Mouse (Mus musculus): ENCODE measurements at regions not wholly inside any gene's neighbourhood (a gene's known extent, or its start where the extent isn't known, plus 50 kb on each side); places are given as distances from the start of the nearest gene placed in this dataset.

DNA sequence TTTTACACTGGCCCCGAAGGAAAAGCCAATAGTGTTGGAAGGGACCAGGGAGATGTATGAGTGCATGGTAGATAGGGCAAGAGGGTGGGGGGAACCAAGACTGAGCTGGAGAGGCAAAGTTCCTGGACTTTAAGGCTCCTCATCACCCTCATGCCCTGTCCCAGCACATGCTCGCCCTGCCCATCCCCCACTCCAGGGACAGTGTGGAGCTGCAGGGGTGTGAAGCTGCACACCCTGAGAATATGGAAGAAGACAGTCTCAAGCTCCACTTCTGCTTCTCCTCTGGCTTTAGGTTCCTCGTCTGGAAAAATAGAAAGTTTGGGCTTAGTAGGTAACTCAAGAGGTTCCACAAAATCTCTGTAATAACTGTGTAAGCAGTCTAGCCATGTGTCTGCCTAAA lies 215.8 kb downstream of the Ly86 start:
- no peak for ATAC-seq (ENCODE audit: poor library complexity, severe bottlenecking)

DNA sequence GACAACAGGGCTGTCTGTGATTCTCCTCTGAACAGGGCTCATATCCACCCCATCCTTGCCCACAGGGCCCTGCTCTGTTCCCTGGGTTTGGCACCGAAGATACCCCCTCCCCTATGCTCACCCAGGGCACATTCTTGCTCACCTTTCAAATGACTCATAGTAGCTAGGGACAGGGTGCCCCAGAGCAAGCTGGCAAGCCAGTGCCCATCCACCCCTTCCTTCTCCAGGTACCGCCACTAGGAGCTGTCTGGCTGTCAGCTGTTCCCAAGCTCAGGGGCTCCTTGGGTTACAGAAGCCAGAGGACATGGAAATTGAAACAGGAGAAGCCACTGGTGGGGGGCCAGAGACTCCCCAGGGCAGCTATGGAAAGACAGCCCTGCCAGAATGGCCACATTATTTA lies 216.4 kb downstream of the Ly86 start:
- no peak for ATAC-seq (ENCODE audit: poor library complexity, severe bottlenecking)

DNA sequence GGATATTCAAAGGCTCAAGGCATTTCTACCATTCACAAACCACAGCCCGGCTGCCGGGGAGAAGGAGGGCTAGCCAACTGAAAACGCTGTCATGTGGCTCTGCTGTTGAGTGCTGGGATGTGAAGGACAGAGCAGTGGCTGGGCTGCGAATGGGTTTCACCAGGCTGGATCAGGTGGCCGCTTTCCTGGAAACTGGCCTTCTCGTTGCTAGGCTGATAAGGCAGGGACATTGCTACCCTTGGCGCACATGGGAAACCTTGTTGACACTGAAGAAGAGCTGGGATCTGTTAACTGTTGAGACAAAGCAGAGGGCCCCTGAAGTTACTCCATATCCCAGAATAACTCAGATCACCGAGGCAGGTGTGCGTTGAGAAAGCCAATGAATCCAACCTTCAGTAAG lies 216.1 kb upstream of the Rreb1 start:
- ATAC-seq (ENCODE audit: poor library complexity, severe bottlenecking), result no peak

DNA sequence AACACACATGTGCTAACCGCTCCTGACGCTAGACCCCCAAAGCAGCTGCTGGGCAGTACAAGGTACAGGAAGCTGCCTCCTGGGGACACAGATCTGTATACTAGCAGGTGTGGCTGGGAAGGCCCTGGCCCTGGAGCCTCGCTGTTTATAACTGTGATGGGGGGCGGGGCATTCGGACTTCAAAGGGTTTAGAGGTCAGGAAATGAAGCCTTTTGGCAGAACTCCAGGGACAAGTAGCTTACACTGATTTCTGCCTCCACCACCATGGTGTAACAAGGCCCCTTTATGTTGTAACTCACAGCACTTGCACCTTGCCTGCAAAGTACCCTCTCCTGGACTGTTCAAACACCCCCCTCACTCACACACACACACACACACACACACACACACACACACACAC lies 215.5 kb upstream of the Rreb1 start:
- ATAC-seq (ENCODE audit: poor library complexity, severe bottlenecking), result no peak

DNA sequence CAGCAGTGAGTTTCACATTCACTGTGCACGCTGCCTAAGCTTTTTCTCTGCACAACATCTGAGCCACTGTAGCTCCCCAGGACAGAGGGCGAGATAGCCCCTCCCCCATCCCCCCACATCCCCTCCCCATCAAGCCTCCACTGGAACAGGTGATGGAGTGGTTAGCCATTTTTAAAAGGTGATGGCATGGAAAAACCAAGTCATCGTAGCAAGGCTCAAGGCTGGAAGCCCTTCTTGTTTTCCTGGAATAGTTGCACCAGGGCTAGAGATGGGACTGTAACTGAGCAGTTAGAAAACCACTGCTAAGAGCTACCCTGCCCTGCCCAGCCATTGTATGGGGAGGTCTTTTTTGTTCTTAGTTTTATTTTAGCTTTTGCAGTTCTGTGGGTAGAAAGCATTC lies 209.1 kb upstream of the Rreb1 start:
- ATAC-seq (ENCODE audit: poor library complexity, severe bottlenecking), result no peak

DNA sequence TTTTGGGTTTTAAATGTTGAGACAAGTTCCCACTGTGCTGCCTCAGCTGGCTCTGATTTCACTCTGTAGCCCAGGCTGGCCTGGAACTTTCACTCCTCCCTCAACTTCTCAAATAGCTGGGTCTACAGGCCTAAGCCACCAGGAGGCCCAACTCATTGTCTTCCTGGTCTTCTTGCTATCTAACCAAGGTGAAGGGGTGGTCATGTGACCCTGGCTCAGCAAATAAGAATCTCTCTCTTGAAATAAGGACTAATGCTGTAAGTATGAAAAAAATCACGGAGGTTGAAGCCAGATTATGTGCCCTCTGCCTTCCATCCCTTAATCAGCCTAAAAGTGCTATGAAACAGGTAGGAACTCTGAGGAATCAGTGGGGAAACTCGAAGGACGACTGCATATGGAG lies 208.7 kb upstream of the Rreb1 start:
- no peak for ATAC-seq (ENCODE audit: poor library complexity, severe bottlenecking)

DNA sequence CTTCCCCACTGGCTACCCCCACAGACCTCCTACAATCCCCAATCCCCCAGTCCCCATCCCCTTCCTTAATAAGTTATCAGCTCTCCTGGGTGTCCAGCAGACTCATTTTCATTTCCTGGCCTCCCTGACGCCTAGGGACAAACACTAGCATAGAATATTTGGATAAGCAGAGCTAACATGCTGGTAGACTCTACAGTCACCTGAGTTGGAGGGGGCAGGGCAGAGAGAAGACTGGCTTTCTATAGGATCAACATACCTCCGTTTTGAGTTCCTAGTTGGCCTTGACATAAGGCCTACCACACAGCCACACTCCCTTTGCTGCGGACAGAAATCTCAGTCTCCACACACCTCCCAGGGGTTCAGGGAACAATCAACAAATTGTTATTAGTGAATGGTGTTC lies 205.2 kb upstream of the Rreb1 start:
- no peak for ATAC-seq (ENCODE audit: poor library complexity, severe bottlenecking)

DNA sequence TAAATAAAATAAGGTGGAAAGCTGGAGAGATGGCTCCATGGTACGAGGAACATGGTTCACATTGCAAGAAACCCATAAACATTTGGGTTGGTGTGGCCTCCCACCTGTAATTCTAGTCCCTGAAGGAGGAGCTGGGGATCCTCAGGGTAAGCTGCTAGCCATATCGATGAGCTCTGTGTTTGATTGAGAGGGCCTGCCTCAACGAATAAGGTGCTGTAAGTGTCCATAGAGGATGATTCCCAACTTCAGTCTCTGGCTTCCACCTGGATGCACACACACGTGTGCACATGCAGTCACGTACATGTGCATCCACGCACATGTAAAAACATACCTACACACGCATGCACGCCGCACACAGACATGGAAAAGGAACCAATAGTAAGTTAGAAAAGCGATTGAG lies 199.0 kb upstream of the Rreb1 start:
- no peak for ATAC-seq (ENCODE audit: poor library complexity, severe bottlenecking)

DNA sequence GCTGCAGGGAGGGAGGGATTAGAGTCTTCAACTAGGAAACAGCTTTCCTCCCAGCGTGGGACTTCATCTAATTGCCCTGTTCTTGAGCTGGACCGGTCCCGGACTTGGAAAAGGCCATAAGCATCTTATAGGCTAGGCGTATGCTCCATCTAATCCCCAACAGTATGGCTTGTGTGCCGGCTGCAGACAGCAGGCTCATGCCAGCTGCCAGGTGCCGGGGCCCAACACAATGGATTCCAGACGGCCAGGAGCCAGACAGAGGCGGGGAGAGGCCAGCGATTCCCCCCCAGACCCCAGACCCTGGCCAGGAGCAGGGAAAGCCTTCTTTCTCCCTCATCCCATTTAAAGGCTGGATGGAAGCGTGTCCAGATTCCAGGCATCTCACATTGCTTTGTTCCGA lies 198.4 kb upstream of the Rreb1 start:
- ATAC-seq (ENCODE audit: poor library complexity, severe bottlenecking), result no peak

DNA sequence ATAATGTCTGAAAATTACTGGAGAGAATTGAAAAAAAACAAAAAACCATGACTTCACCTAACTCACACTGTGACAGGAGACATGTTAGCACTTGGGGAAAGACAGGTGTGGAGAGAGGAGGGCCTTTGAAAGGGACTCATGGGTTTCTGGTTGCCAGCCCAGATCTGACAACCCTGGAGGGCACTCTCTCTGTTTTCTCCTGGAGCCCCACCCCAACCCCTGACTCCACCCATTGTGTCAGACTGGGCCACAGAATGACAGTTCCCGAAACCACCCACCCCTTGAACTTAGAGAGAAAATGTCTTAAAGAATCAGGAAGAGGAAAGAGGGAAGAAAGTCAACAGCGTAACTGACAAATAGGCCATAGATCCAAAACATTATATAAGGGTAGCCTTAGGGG lies 197.4 kb upstream of the Rreb1 start:
- ATAC-seq (ENCODE audit: poor library complexity, severe bottlenecking), result peak; percentile 97

DNA sequence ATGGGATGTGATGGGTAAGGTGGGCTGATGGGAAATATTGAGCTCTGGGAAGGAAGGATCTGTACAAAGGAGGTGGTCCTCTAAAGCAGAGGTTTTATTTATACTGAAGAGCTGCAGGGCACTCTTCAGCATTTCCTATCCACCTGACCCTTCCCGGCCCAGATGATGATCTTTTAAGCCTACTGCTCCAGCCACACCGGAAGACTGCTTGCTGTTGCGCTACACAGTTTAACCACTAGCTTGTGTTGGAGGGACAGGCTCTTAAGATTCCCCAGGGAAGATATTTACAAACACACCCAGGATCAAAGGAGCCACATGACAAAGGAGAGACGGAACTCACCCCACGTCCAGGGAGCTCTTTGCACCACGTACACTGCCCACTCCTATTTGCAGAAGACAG lies 196.8 kb upstream of the Rreb1 start:
- peak; percentile 56; the same call in 1 of the 2 replicates for ATAC-seq (ENCODE audit: poor library complexity, severe bottlenecking)

DNA sequence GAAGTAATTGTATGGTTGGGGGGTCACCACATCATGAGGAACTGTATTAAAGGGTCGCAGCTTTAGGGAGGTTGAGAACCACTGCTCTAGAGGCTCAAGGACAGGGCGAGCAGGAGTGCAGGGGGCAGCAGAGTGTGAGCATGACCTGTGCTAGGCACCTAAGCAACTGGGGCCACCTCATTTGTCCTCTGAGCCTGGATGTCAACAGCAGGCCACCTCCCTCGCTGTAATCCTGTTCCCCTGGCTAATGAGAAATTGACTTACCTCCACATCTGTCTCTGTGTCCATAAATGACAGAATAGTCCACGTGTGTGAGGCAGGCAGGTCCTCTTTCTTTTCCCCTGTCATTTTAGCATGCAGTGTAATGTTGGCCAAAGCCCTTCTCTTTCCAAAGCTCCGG lies 192.7 kb upstream of the Rreb1 start:
- no peak for ATAC-seq (ENCODE audit: poor library complexity, severe bottlenecking)

DNA sequence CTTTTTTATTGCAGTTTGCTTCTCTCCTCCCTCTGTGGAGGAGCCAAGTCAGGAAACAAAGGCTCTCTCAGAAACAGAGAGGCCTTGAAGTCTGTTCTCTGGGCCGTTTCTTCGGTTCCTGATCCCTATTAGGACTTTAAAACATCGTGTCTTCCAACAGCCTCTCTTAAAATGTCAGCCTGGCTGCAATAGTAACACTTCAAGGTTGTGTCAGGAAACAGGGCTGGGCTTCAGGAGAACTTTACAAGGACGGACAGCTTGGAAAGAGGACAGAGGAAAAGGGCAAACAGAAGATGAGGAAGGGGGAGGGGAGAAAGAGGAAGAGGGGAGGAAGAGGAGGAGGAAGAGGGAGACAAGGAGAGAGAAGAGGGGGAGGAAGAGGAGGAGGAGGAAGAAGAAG lies 191.7 kb upstream of the Rreb1 start:
- no peak for ATAC-seq (ENCODE audit: poor library complexity, severe bottlenecking)

DNA sequence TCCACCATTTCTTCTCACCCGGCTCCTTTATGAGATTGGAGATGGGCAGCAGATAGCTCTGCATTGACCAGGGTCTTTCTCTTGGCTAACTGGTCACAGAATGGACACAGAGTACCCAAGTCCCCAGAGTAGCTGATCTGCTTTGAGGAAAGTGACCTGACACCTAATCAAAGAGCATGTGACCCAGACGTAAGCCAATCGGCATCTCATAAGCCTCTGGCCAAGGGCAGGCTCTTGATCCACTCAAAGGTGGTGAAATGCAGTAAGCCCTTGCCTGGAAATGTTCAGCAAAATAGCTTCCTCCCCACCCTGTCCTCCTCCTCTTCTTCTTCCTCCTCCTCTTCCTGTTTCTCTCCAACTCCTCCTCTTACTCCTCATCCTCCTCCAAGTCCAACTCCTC lies 190.3 kb upstream of the Rreb1 start:
- no peak for ATAC-seq (ENCODE audit: poor library complexity, severe bottlenecking)

DNA sequence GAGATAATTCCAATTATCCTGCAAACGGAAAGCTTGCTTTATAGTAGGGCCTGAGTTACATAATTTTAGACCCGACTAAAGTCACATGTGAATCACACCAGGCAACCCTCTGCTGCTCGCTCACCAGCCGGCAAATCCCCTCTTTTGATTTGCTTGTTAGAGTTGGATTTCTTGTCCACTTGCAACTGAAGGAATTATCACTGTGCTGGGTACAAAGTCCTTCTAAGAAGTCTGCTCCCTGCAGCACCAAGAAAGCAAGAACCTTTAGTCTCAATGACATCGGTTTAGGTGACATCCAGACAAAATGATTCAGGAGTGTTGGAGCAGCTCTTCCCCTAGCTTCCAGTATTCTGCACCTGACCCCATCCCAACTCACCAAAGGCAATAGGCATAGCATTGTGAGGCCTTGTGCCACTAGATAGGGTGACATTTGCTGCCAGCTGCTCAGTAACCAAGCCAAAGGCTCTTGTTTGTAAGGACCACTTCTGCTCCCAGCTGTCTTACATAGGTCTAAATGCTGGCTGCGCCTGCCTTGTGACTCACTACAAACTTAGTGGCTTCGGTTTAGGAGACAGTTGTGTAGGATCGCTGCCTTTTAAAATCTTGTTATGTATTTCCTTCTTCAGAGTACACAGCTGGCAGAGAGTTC lies 189.5 kb upstream of the Rreb1 start:
- ATAC-seq (ENCODE audit: poor library complexity, severe bottlenecking), result no peak

DNA sequence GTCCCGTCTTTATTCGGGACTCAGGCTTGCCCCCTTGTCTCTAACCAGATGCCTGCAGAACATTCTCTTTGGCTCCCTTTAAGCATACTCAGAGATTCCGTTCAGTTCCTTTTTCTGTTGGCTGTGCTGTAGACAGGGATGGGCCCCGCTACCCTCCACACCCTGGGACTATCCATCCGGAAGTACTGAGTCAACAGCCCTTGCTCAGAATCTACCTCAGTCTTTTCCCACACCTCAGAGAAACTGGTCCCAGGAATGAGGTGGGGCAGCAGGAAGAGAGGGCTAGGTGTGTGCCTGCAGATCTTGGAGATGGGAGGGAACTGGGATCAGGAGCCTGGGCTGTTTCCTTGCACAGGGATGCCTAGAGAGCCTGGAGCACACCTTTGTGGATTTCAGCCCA lies 186.1 kb upstream of the Rreb1 start:
- no peak for ATAC-seq (ENCODE audit: poor library complexity, severe bottlenecking)

DNA sequence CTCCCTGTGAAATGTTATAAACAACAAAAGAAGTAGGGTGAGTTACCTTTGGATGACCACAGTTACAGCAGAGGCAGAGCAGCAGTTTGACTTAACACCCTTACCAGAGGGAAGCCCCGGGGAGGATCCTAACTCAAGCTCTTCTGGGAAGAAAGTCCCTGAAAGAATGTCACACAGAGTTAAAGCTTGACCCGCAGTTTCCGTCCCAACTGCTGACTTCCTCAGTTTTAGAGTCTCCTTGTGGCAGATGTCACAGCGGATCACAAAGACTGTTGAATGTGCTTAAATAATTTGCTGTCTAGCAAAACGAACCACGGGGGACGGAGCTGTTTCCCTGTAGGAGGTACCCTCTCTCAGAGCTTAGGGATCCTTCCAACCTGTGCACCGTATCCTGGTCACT lies 183.0 kb upstream of the Rreb1 start:
- peak; percentile 64 for ATAC-seq (ENCODE audit: poor library complexity, severe bottlenecking)

DNA sequence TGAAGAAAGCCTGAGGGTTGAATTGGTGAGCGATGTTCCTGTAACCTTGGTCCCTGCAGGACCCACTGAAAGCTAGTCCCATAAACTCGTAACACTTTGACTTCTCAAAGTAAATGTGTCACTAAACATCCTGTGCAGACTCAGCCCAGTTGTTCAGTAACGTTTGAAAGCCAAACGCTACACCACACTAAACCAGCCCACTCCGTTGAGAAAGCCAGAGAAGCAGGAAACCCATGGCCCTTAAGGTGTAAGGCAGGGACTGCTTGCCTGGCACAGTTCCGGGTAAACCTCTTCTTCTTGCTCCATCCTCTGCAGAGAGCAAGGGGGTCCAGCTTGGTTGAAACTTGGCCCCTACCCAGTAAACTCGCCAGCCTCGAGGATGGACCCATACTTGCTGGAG lies 180.6 kb upstream of the Rreb1 start:
- ATAC-seq (ENCODE audit: poor library complexity, severe bottlenecking), result no peak

DNA sequence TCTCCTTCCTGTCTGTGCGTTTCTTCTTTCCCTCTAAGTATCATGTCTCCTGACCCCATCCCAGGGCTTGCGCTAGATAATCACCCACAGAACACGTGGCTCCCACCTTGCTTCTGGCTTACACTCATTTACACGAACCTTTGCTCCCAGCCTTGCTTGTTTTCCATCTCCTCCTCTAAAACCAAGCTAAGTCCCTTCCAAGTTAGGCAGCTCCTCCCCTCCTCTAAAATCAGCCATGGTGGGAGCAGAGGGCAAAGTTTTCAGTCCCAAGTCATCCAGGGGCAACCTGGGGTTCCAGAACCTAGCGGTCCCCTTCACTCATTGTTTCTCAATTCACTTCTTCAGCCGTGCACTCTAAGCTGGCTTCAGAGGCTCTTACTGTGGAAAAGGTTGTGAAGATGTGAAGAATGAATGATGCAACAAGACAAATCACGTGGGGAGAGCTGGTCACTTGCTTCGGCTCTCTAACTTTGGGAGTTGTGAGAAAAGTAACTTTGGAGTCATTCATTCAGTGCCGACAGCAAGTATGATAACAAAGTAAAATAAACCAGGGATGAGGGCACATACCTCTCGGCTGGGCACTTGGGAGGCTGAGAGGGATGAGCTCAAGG lies 179.9 kb upstream of the Rreb1 start:
- ATAC-seq (ENCODE audit: poor library complexity, severe bottlenecking), result no peak

DNA sequence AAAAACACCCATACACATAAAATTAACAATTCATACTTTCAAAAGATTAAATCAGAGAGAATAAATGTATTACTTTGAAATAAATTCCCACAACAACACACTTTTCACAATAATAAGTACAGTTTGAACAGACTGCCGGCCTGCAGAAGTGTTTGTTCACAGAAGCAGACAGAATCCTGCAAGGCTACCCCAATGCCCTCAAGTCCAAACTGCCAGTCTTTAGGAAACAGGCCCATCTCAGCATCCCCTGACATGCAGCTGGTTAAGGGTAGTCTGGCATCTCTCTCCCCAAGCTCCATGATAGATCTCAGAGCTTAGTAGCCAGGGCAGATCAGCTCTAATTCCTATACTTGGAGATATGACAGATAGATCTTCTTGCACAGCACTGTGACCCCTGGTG lies 178.5 kb upstream of the Rreb1 start:
- 0 out of 2 replicates have a peak, but pooled peaks have one; percentile 14 for ATAC-seq (ENCODE audit: poor library complexity, severe bottlenecking)

DNA sequence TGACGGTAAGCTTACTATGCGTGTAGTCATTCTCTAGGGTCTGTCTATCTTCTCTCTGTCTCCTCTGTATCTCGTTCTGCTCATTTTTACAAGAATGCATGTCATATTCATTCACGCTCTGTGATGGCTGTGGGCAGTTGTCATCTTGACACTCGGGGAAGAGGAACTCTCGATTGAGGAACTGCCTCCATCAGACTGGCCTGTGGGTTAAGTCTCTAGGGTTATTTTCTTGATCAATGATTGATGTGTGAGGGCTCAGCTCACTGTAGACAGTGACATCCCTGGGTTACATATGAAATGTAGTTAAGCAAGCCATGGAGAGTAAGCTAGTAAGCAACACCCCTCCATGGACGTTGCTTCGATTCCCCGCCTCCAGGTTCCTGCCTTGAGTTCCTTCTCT lies 178.0 kb upstream of the Rreb1 start:
- peak; percentile 86 for ATAC-seq (ENCODE audit: poor library complexity, severe bottlenecking)

DNA sequence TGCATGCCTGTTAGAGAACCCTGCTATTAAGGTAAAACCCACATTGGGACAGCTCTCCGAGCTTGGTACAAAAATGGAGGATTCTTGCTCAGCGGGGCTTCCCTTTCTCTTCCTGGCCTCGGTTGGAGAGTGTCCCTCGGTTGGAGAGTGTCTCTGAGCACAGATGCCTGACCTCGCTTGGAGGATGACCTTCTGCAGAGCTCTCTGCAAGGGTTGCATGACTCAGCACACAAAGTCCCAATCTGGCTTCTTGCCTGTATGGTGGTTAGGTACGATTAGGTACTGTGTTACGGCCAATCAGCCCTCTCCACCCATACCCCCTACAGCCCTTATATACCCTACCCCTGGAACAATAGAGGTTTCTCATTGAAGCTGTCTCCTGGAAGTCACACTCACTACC lies 177.1 kb upstream of the Rreb1 start:
- ATAC-seq (ENCODE audit: poor library complexity, severe bottlenecking), result no peak

DNA sequence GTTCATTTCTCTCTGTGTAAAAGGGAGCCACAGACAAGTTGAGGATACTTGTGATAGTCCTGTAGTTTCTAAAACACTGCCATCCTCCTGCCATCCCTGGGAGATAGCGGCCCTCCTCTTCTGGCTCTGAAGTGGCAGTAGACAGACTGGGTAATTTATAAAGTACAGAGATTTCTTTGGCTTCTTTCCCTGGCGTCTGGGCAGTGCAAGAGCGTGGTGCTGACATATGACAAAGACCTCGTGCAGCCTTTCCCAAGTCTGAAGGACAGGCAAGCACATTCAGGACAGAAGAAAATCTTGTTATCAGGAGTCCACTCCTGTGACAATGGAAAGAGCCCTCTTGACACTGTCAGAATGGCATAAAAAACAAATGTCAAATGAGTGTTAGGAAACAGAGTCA lies 175.9 kb upstream of the Rreb1 start:
- no peak for ATAC-seq (ENCODE audit: poor library complexity, severe bottlenecking)

Data from megakaryocyte, adult 5-6 weeks (primary cell).